Mouse (Mus musculus) layer of hippocampus, adult 2 months (tissue): ENCODE results near the gene Itgb8. TPM values are rescaled to one million over a fixed set of nuclear protein-coding genes. Genes with fewer than 3 reads are reported as not detected.

ENCODE experiments used
- DNase-seq, 2 experiments: peaks; one replicate each; pipeline ENCODE4 v3.0.0; 2022; ENCODE audit warnings: low spot score in 2 of 2
- H3K27ac ChIP-seq: fragments of 200-600 bp; 2 replicates; pipeline ENCODE4 v1.8.1; 2022
- H3K4me3 ChIP-seq: fragments of 200-600 bp; 2 replicates; pipeline ENCODE4 v1.8.1; 2022; ENCODE audit warnings: mild to moderate bottlenecking
- CTCF ChIP-seq: fragments of 200-600 bp; conservative IDR thresholded peaks from 2 replicates; pipeline ENCODE4 v1.8.1; 2022; ENCODE audit warnings: antibody characterized with exemption, mild to moderate bottlenecking, moderate library complexity
- total RNA-seq, 2 experiments: library from RNA; stranded (reverse); gene quantifications; 2 replicates each; pipeline ENCODE4 v1.2.3; 2021

Itgb8 gene
- total RNA-seq, 2 experiments from 2014 or later: 32.3 to 32.5 TPM

DNA sequence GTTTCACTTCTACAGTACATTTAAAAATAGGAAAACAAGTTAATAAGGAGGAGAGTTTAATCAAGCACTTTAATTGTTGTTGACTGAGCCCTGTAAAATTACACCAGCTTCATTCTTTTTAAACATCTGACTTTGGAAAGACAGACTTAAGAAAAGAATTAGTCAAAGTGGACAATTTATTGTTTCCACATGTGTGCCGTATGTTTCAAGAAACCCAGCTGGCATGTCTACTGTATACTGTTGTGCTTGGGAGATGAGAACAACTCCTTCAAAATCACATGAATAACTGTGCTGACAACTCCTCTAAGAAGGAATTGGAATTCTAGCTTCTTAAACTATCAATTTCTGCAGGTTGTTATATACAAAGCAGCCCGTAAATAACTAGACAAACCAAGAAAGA lies 35.8 kb downstream of the Itgb8 start:
- Histone ChIP-seq H3K4me3 (no peak overlapping the region), H3K27ac (no peak overlapping the region)
- no peak for TF ChIP-seq CTCF
- DNase-seq: no peak

DNA sequence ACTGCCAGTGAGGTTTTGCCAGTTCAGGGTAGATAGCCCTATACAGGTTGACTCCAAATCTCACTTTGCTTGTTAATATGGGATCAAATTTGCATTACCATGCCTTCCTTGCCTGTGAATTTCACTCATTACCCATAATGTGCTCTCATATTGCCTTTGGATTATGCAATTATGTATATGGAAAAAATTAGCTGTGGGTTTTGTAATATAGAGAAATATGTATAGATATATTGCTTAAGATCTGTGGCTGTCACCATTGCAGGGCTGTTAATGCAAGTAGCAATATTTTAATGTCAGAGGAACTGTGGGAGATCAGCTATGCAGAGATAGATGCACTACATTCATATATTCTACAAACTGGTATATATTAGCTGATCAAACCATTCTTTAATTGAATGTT lies 43.5 kb downstream of the Itgb8 start:
- no peak for TF ChIP-seq CTCF

DNA sequence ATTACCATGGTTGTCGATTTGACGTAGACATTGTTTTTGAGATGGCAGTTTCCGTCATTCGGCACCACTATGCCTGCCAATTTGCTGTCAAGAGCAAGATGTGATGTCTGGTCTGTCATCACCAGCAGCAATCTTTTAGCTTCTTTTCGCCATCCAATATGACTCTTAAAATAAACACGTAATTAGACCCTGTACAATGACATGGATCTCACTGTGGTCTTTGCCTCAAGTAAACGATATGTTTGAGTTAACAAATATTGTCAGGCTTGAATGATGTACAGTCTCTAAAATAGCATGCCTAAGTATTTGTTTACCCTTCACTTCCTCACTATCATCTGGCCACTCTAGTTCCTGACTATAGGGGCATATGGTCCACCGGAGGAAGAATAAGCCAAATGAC lies 48.8 kb downstream of the Itgb8 start:
- Histone ChIP-seq H3K4me3 (no peak overlapping the region), H3K27ac (no peak overlapping the region)
- no peak for DNase-seq
- no peak for TF ChIP-seq CTCF

More for the DNA sequence above, 43.5 kb downstream of the Itgb8 start:
- DNase-seq: no peak
- no peak overlapping the region for H3K4me3 ChIP-seq
- H3K27ac ChIP-seq: no peak overlapping the region

DNA sequence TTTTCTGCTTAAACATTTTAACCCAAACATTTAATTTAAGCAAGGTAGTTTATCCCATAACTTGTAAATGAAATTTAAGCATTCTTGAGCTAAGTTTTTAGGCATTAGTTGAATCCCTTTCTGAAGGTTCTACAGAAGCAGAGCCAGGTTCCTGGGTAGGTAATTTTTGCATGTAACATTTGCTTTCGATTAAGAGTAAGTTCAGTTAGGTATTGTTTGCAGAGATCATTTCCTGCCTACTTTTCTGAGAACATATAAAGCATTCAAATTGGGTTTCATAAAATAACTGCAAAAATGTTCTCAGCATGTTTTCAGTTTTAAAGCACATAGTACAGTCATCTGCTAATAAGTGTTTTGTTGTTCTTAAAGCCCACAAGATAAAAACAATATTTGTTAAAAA lies 53.2 kb downstream of the Itgb8 start:
- H3K27ac ChIP-seq: no peak overlapping the region
- no peak for TF ChIP-seq CTCF
- DNase-seq: no peak
- no peak overlapping the region for H3K4me3 ChIP-seq

DNA sequence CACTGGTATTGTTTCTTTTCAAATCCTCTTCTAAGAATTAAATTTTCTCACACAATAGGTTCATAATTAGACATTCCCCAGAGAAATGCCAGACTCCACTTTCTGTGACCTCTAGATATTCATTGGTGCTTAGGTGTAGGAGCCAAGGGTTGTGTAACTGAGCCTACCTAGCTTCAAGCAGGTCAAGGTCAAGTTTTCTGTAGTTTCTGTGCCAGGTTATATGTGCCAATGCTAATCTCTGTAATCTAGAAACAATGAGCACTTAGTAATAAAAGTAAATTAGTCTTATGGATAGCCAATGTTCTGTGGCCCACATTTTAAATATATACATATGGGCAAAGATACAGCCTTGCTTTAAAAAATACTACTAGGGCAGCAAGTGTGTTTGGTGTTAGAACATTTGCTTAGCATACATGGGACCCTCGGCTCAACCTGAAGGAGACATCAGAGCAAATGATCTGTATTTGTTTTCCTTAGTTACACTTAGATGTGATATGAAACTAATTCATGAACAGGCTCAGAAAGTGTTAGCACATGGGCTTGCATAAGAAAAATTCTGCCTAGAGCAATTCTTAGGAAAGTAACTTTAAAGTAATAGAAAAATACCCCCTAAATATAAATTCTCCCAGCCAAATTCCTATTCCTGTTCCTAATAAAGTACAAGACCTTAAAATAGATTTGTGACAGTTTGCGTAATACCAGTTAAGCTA lies 56.2 kb downstream of the Itgb8 start:
- Histone ChIP-seq H3K27ac (no peak overlapping the region), H3K4me3 (no peak overlapping the region)
- no peak for DNase-seq
- no peak for TF ChIP-seq CTCF

DNA sequence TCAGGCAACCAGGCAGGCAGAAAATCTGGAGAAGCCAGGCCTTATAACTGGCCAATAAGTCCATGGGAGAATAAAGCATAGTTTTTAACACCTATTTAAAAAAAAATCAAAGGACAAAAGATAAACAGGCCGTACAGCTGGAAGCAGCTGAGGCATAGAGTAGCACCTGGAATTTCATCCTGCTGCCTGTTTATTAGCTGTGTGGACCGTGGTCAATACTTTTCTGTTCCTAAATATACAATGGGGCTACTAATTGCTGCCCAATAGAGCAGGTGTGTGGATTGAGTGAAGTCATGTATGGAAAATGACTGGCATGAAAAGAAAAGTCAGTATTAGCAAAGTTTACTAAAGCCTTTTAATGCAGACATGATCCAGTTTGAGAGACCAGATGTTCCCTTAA lies 62.6 kb downstream of the Itgb8 start:
- H3K4me3 ChIP-seq: no peak overlapping the region
- no peak overlapping the region for H3K27ac ChIP-seq
- DNase-seq: no peak
- no peak for TF ChIP-seq CTCF

DNA sequence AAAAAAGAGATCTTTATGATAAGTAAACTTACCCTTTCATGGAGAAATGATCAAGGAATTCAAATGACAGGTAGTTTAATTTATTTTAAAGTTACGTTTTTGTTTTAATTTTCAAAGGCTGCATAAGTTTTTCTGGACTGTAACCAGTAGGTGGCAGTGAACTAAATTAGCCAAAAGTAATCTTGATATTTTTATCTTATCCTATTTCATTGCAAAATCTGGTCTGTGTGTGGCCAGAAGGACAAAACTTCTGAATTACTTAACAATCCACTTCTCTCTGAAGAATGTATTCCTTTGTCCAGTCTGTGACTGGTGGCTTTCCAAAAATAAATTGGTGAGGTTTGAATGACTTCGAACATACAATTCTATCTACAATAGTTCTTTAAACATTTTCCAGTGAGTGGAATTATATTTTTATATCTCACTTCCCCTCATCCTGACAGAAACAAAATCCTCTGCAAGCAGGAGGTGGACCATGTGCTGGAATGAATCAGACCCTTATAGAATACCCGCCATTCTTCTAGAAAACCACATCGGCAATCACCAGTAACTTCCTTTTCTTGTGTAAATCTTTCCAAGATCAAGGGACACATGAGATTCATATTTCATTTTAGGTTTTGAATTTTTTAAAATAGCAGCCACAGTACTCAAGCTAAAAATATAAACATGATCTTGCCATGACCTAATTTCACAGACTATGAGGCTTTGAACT lies 68.6 kb downstream of the Itgb8 start:
- Histone ChIP-seq H3K27ac (no peak overlapping the region), H3K4me3 (no peak overlapping the region)
- DNase-seq: no peak
- peak; percentile 80 for TF ChIP-seq CTCF

DNA sequence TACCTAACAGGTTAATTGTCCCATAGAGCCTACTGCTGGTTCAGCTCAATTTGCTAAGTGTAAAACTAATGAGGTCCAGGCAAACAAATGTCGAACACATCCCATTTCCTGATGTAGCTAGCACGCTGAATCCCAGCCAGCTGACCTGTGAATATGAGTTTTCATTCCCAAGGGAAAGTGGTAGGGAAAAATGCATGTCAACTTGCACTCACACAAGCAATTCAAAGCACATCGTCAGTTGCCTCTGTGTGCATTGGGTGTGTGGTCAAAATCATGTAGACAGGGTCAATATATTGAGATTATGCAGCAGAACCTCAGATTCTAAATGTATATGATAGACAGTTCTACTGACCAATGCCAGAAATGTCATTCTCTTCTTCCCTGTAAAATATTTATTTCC lies 69.5 kb downstream of the Itgb8 start:
- Histone ChIP-seq H3K4me3 (no peak overlapping the region), H3K27ac (no peak overlapping the region)
- TF ChIP-seq CTCF: no peak
- DNase-seq: no peak

DNA sequence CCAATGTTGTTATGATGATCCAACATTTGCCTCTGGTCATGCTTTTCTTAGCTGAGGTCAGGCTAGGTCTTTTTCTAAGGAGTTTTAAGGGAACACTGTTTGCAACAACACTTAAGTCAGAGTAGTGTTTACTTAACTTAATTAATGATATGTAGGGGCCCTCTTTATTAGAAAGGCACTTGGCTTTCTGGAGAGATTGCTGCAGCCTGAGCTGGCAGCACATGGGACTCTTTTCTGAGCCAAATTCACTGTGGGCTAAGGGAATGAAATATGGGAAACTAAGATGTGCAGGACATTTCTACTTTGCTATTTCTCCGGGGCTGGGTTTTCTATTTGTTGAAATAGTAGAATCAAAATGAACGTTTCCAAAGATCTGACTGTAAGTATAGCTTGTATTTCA lies 73.5 kb downstream of the Itgb8 start:
- Histone ChIP-seq H3K4me3 (no peak overlapping the region), H3K27ac (peak overlapping the region; percentile 47)
- DNase-seq: no peak
- no peak for TF ChIP-seq CTCF

DNA sequence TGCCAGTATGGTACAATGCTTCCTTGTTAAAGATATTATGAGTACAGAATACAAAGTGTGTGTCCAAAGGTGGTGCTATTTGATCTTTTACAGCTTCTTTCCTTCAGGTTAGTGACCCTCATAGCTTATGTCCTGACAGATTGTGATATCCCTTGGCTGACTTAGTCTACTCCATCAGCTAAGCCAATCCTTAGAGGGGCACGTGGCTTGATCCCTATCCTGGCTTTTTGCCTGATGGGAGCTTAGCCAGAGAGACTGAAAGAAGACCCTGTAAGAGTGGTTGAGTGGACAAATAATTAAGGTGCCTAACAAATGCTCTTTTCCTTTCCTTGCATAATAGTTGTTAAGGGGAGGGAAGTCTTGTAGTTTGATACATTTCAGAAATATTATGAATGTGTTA lies 73.9 kb downstream of the Itgb8 start:
- no peak for TF ChIP-seq CTCF
- H3K27ac ChIP-seq: peak overlapping the region; percentile 47
- no peak overlapping the region for H3K4me3 ChIP-seq
- DNase-seq: no peak

DNA sequence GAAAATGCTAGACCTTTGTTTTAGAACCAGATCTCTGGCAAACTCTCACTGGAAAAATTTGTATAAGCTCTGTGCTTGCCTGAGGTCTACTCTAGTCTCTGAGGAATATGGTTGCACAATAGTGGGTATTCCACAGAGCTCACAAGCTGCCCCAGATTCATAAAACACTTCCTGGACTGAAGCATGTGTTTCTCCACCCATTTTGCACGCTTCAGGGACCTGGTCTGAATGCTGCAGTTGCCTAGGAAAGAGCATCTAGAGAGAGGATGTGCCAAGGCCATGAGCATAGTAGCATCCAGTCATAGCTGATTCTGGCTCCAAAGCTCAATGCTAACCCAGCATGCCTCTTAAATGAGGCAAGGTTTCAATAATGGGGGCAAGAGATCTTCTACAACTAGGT lies 74.4 kb downstream of the Itgb8 start:
- TF ChIP-seq CTCF: no peak
- peak in 1 of 2 experiments; percentile 19 for DNase-seq
- Histone ChIP-seq H3K27ac (peak overlapping the region; percentile 47), H3K4me3 (no peak overlapping the region)

DNA sequence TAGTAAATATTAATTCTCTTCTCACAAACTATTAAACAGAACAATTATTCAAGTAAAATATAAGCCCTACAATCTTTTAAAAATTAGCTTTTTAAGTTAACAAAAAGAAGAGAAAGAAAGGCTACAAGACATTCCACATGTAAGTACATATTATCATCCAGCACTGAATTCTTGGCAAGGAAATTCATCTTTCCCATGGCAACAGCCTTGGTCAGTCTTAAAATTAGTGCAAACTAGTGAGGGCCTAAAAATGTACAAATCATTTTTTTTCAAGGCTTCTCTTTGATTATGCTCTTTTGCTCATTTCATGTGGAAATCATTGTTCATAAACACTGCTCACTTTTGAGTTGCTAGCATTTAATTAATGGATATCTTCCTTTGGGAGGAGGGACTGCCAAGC lies 77.8 kb downstream of the Itgb8 start:
- H3K4me3 ChIP-seq: no peak overlapping the region
- no peak for TF ChIP-seq CTCF
- DNase-seq: no peak
- H3K27ac ChIP-seq: no peak overlapping the region

DNA sequence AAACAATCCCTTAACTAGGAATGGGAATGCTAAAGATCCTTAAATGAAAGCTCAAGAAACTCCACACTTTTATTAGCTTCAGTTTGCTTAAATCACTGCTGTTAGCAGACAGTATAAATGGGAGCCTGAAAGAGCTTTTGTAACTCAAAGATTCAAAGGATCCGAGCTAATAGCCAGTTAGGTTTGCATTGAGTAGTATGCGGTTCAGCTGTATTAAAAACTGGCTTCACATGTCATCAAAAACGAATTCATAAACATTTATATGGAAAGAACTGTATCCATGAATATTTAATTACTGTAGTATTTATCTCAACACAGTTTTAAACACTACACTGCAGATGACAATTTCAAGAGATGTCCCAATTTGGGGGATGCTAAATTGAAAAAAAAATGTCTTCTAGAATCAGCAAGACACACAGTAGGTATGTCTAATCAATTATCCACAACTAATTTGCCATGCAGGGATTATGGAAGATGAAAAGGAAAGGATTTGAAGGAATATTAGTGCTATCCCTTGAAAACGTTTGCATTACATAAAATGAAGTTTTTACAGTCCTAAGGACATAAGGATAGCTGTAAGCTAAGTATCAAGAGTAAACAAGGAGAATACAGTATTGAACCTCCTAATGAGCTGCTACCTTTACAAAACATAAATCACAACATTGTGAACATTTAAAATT lies 79.2 kb downstream of the Itgb8 start:
- TF ChIP-seq CTCF: no peak
- Histone ChIP-seq H3K27ac (no peak overlapping the region), H3K4me3 (no peak overlapping the region)
- DNase-seq: no peak
